Mouse (Mus musculus): ENCODE data around the gene Dynlrb1. TPM values are rescaled to one million over a fixed set of nuclear protein-coding genes. Genes with fewer than 3 reads are reported as not detected.

The Dynlrb1 gene
- total and polyA plus RNA-seq, 3 experiments: 152 to 302 (median 290) TPM

GRCm38 (mm10) chr2:155272396-155273170 lies 36.2 kb downstream of the Dynlrb1 start:
- dilution Hi-C loops (cut with MboI; ENCODE audit: extremely low pct_ligation_motif_present, extremely low pct_unique_long_range_greater_than_20kb, low sequenced_read_pairs): no loop called here
- no peak overlapping the region for H3K27ac ChIP-seq (ENCODE audit: insufficient read depth, low read depth)
- peaks cover 9% of the 10 kb centered on the region for H3K9me3 ChIP-seq (replicated peaks; ENCODE audit: low read length)
- TF ChIP-seq USF2 (conservative IDR thresholded peaks at IDR 0.05; ENCODE audit: low read depth, low read length): no peak
- no peak for TF ChIP-seq SMC3 (IDR thresholded peaks at IDR 0.05; ENCODE audit: low read depth, low read length)
- no peak for TF ChIP-seq USF1 (IDR thresholded peaks at IDR 0.05; ENCODE audit: low read depth, low read length)
- TF ChIP-seq ZNF384 (IDR thresholded peaks at IDR 0.05; ENCODE audit: low read depth, low read length): no peak
- no peak for TF ChIP-seq ZC3H11A (IDR thresholded peaks at IDR 0.05; ENCODE audit: low read depth, low read length)
- no peak for TF ChIP-seq GABPA (IDR thresholded peaks at IDR 0.05; ENCODE audit: insufficient replicate concordance, low read depth, low read length)
- no peak for TF ChIP-seq RCOR1 (conservative IDR thresholded peaks at IDR 0.05; ENCODE audit: low read depth, low read length)
- no peak for TF ChIP-seq PAX5 (IDR thresholded peaks at IDR 0.05; ENCODE audit: low read length)
- TF ChIP-seq ELF1 (IDR thresholded peaks at IDR 0.05; ENCODE audit: low read depth, low read length): no peak
- TF ChIP-seq RAD21 (IDR thresholded peaks at IDR 0.05; ENCODE audit: low read depth, low read length): no peak
- no peak for TF ChIP-seq MAFK (IDR thresholded peaks at IDR 0.05; ENCODE audit: insufficient replicate concordance, low read length)
- TF ChIP-seq MEF2A (IDR thresholded peaks at IDR 0.05; ENCODE audit: borderline replicate concordance, low read depth, low read length): no peak
- no peak for TF ChIP-seq MAZ (IDR thresholded peaks at IDR 0.05; ENCODE audit: low read depth, low read length)
- no peak for TF ChIP-seq POLR2AphosphoS2 (IDR thresholded peaks at IDR 0.05; ENCODE audit: low read depth, low read length)
- no peak for TF ChIP-seq POLR2A (IDR thresholded peaks at IDR 0.05; ENCODE audit: low read depth, low read length)
- no peak for TF ChIP-seq BHLHE40 (IDR thresholded peaks at IDR 0.05; ENCODE audit: low read depth, low read length)
- no peak for TF ChIP-seq ETS1 (conservative IDR thresholded peaks at IDR 0.05; ENCODE audit: low read depth, low read length)
- TF ChIP-seq CHD2 (IDR thresholded peaks at IDR 0.05; ENCODE audit: low read length): no peak
- H3K4me1 ChIP-seq (ENCODE audit: control insufficient read depth in 1 of 2, insufficient read depth in 2 of 2): peaks cover 0 to 2% of the 10 kb centered on the region in 2 experiments; a peak in 1 of 4 replicates
- H3K27me3 ChIP-seq (replicated peaks): no peaks in the 10 kb centered on the region
- in situ Hi-C loops (cut with MboI; ENCODE audit: low pct_ligation_motif_present, low pct_unique_long_range_greater_than_20kb, low sequenced_read_pairs): no loop called here
- no peak overlapping the region for H3K4me3 ChIP-seq (replicated peaks in 1 of 3; ENCODE audit: low read depth in 2 of 3, low read length in 2 of 3, poor library complexity in 1 of 3)
- H3K36me3 ChIP-seq (replicated peaks in 1 of 2; ENCODE audit: control insufficient read depth in 1 of 2, insufficient read depth in 1 of 2, low read length in 1 of 2): peaks cover 2 to 17% of the 10 kb centered on the region in 2 experiments
- no peak overlapping the region for H3K4me2 ChIP-seq (ENCODE audit: insufficient read depth, low read depth, poor library complexity, severe bottlenecking)
- DNase-seq (ENCODE audit: extremely low read depth): no peak
- H3K9ac ChIP-seq (ENCODE audit: insufficient read depth, low read depth): no peak overlapping the region
- H3K79me2 ChIP-seq (replicated peaks; ENCODE audit: control insufficient read depth, extremely low read depth, insufficient read depth, poor library complexity, severe bottlenecking): no peaks in the 10 kb centered on the region

GRCm38 (mm10) chr2:155273603-155274002 lies 37.3 kb downstream of the Dynlrb1 start:
- Histone ChIP-seq H3K79me2 (replicated peaks; ENCODE audit: control insufficient read depth, extremely low read depth, insufficient read depth, poor library complexity, severe bottlenecking) (no peaks in the 10 kb centered on the region), H3K4me2 (ENCODE audit: insufficient read depth, low read depth, poor library complexity, severe bottlenecking) (no peak overlapping the region), H3K4me1 (ENCODE audit: control insufficient read depth in 1 of 2, insufficient read depth in 2 of 2) (peaks cover 0 to 2% of the 10 kb centered on the region in 2 experiments; a peak in 1 of 4 replicates), H3K36me3 (replicated peaks in 1 of 2; ENCODE audit: control insufficient read depth in 1 of 2, insufficient read depth in 1 of 2, low read length in 1 of 2) (peaks cover 7 to 27% of the 10 kb centered on the region in 2 experiments), H3K4me3 (replicated peaks in 1 of 3; ENCODE audit: low read depth in 2 of 3, low read length in 2 of 3, poor library complexity in 1 of 3) (no peak overlapping the region), H3K9me3 (replicated peaks; ENCODE audit: low read length) (peaks cover 9% of the 10 kb centered on the region), H3K27me3 (replicated peaks) (no peaks in the 10 kb centered on the region), H3K9ac (ENCODE audit: insufficient read depth, low read depth) (no peak overlapping the region), H3K27ac (ENCODE audit: insufficient read depth, low read depth) (no peak overlapping the region)
- in situ Hi-C loops (cut with MboI; ENCODE audit: low pct_ligation_motif_present, low pct_unique_long_range_greater_than_20kb, low sequenced_read_pairs) (no loop called here), dilution Hi-C loops (cut with MboI; ENCODE audit: extremely low pct_ligation_motif_present, extremely low pct_unique_long_range_greater_than_20kb, low sequenced_read_pairs) (no loop called here)
- no peak for TF ChIP-seq PAX5 (IDR thresholded peaks at IDR 0.05; ENCODE audit: low read length)
- no peak for TF ChIP-seq RAD21 (IDR thresholded peaks at IDR 0.05; ENCODE audit: low read depth, low read length)
- no peak for TF ChIP-seq ETS1 (conservative IDR thresholded peaks at IDR 0.05; ENCODE audit: low read depth, low read length)
- TF ChIP-seq NELFE (IDR thresholded peaks at IDR 0.05; ENCODE audit: low read depth, low read length): no peak
- TF ChIP-seq CHD2 (IDR thresholded peaks at IDR 0.05; ENCODE audit: low read length): no peak
- TF ChIP-seq UBTF (IDR thresholded peaks at IDR 0.05; ENCODE audit: low read depth, low read length): no peak
- TF ChIP-seq POLR2A (IDR thresholded peaks at IDR 0.05; ENCODE audit: low read depth, low read length): no peak
- no peak for TF ChIP-seq RCOR1 (conservative IDR thresholded peaks at IDR 0.05; ENCODE audit: low read depth, low read length)
- DNase-seq (ENCODE audit: extremely low read depth): no peak
